Mouse (Mus musculus): ENCODE data around the gene Itga3.
"Not testable (repeated sequence)": the region's sequence is repeated elsewhere in the genome, so short reads cannot be mapped to it uniquely, and the experiment has no call there.

The Itga3 gene

DNA sequence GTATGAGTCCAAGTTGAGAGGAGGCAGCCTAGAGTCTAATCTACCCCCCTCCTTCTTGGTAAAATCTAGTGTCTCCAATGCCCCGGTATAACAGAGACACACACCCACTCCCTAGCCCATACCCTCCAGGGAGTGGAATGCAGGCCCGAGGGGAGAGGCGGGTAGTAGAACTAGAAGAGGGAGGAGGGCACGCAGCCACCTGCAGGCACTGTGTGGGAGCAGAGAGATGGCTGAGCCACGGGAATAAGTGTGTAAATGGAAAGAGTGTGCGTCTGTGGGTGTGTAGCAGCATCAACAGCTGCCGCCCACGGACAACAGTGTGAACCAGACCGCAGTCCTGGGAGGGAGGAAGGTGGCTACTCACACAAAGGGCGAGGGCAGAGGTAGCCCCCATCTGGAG, 41.7 kb downstream of the Itga3 start:
- DNase-seq (ENCODE audit: inconsistent age in 2 of 2, low spot score in 1 of 2) = no peak

DNA sequence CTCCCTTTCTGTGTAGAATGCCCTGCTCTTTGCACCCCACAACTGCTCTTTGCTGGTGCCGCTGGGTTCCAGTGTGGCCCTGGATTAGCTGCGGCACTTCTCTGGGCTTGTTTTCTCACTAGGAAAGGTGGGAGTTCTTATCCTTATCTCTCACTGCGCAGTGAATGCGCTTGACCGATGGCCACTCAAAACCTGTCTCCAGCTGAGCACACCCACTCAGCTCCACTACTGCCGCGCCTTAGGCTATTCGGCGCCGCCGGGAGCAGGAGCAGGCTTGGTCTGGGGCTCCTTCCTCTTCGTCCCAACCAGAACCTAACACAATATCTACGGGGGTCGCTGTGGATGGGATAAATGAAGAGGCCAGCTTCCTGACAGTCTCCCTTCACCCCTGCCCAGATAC, 43.0 kb downstream of the Itga3 start:
- DNase-seq (ENCODE audit: inconsistent age in 2 of 2, low spot score in 1 of 2) = no peak

DNA sequence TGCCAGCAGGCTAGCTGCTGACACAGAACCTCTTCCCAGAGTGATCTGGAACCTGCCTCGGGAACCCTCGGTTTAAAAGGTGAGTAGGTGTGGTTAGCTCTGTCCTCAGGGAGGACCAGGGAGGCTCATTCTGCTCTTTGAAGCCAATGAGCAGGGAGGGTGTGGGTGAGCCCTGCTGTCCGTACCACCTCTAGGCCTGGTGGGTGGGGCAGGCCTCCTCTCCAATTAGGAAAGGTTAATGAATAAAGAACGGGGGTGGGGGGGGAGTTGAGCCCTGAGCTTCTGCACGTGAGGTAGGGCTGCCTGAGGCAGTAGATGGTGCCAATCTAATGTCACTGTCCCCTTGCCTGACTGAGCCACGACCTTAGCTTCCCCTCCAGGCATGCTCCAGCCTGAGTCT, 43.7 kb downstream of the Itga3 start:
- DNase-seq (ENCODE audit: inconsistent age in 2 of 2, low spot score in 1 of 2) = no peak

GRCm38 (mm10) chr11:95027850-95028470, 48.6 kb downstream of the Itga3 start:
- DNase-seq (ENCODE audit: inconsistent age in 2 of 2, low spot score in 1 of 2) = no peak

GRCm38 (mm10) chr11:95026849-95027248, 49.8 kb downstream of the Itga3 start:
- no peak for DNase-seq (ENCODE audit: inconsistent age in 2 of 2, low spot score in 1 of 2)

- DNase-seq (ENCODE audit: inconsistent age in 2 of 2, low spot score in 1 of 2) = no peak
Measured at GRCm38 (mm10) chr11:95026090-95026542, 50.5 kb downstream of the Itga3 start.

- DNase-seq (ENCODE audit: inconsistent age in 2 of 2, low spot score in 1 of 2) = no peak
Measured at GRCm38 (mm10) chr11:95025227-95026012, 51.2 kb downstream of the Itga3 start.

- peak in 1 of 2 experiments; percentile 27 for DNase-seq (ENCODE audit: inconsistent age in 2 of 2, low spot score in 1 of 2)
Measured at GRCm38 (mm10) chr11:95024439-95025184, 52.0 kb downstream of the Itga3 start.

- DNase-seq (ENCODE audit: inconsistent age in 2 of 2, low spot score in 1 of 2) = no peak
Measured at GRCm38 (mm10) chr11:95023481-95023880, 53.1 kb downstream of the Itga3 start.

DNA sequence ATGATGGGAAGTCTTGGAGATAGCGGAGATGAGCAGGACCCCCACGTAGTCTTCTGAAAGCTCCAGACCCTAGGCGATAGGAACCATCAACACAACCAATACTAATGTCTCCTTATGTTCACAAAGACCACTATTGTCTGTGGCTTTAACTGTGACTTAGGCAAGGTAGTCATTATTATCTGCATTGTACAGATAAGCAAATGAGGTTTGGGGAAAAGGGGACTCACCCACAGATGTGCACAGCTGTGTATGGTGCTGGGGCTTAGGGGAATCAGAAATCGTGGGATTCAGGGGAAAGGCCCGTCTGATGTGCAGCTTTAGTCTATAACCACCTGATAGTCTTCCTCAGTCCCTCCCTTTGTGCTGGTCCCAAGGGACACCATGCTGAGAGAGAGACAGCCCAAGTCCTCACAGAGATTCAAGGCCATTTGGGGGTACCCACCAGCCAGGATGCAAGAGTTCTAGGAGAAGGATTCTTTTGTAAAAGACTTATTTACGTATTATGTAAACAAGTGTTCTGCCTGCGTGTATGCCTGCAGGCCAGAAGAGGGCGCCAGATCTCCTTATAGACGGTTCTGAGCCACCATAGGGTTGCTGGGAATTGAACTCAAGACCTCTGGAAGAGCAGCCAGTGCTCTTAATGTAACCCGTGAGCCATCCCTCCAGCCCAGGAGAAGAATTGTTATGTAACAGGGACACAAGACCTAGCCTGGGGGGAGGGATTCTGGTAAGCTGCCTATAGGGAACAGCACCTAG, 54.2 kb downstream of the Itga3 start:
- DNase-seq (ENCODE audit: inconsistent age in 2 of 2, low spot score in 1 of 2) = peak in 1 of 2 experiments; percentile 28

GRCm38 (mm10) chr11:95015484-95015883, 61.1 kb downstream of the Itga3 start:
- no peak for DNase-seq (ENCODE audit: inconsistent age in 2 of 2, low spot score in 1 of 2)

- no peak for DNase-seq (ENCODE audit: inconsistent age in 2 of 2, low spot score in 1 of 2)
Measured at GRCm38 (mm10) chr11:95012487-95012886, 64.1 kb downstream of the Itga3 start.

- DNase-seq (ENCODE audit: inconsistent age in 2 of 2, low spot score in 1 of 2) = no peak
Measured at GRCm38 (mm10) chr11:95012075-95012474, 64.5 kb downstream of the Itga3 start.

DNA sequence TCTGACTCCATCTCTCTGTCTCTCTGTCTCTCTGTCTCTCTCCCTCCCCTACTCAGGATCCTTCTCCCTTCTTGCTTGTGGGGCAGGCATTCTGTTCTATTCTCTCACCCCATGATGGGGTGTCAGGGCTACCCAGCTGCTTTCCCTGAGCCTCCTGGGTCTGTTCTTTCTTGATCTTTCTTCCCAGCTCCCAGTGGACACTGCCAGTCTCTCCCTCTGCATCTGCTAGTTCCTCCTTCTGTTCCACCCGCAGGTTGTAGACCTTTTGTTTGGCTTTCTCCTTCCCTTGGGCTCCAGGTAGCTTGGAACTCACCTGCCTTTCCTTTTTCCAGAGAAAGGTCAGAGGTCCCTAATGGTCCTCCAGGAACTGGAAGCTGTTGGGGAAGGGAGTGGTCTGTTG, 65.2 kb downstream of the Itga3 start:
- no peak for DNase-seq (ENCODE audit: inconsistent age in 2 of 2, low spot score in 1 of 2)

GRCm38 (mm10) chr11:95010841-95011403, 65.7 kb downstream of the Itga3 start:
- not testable (repeated sequence) for DNase-seq (ENCODE audit: inconsistent age in 2 of 2, low spot score in 1 of 2)

DNA sequence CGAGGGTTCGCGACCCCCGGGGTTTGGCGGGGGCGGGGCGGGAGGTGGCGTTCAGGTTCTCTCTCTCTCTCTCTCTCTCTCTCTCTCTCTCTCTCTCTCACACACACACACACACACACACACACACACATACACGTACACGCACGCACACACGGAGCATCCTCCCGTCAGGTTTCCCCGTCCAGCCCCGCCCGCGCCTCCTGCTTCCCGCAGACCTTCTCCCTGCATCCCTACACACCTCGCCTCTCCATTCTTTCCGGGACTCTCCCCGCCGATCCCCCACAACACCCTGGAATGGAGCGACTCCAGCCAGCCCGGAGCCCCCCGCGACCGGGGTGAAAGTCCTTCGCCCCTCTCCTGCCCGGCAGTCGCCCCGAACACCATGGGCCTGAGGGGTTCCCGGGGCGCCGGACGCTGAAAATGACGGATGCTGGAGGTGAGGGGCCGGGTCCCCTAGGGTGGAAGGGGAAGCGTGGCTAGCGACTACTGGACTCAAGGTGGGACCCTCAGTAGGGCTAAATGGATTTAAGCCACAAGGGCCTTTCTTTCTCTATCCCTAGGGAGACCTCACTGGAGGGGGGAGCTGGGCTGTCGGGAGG, 66.4 kb downstream of the Itga3 start:
- peak in 1 of 2 experiments; percentile 57 for DNase-seq (ENCODE audit: inconsistent age in 2 of 2, low spot score in 1 of 2)

- peak; percentile 64 to 81 for DNase-seq (ENCODE audit: inconsistent age in 2 of 2, low spot score in 1 of 2)
Measured at GRCm38 (mm10) chr11:95009629-95010014, 67.0 kb downstream of the Itga3 start, which contains the start of gene Samd14. Gene Samd14, plus strand, starts transcription at chr11:95009879.

- DNase-seq (ENCODE audit: inconsistent age in 2 of 2, low spot score in 1 of 2) = no peak
Measured at GRCm38 (mm10) chr11:95008661-95009628, 67.7 kb downstream of the Itga3 start.

- peak in 1 of 2 experiments; percentile 36 for DNase-seq (ENCODE audit: inconsistent age in 2 of 2, low spot score in 1 of 2)
Measured at GRCm38 (mm10) chr11:95007418-95007817, 69.2 kb downstream of the Itga3 start.

Measured in adrenal gland, adult (tissue).